Mouse (Mus musculus): ENCODE data around the gene 1700034I23Rik. TPM values are rescaled to one million over a fixed set of nuclear protein-coding genes. Genes with fewer than 3 reads are reported as not detected.
"Not testable (repeated sequence)": the region's sequence is repeated elsewhere in the genome, so short reads cannot be mapped to it uniquely, and the experiment has no call there.

Gene 1700034I23Rik
- not detected in 2 replicates for total RNA-seq (2017)

DNA sequence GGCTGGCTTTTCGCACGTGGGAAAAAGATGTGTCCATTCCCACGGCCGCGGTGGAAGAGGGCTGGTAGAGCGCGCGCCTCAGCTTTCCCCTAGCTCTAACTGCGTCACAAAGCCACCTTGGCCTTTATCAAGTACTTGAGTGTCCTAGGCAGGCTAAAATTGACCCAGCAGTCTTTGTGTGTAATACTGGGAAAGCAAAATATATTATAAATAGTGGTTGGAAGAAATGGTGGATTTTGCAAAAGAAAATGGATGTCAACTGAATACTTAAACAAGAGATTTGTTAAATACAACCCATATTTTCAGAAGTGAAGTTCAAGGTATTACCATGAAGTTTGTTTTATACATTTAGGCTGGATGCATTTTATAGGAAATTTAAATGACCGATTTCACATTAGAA is at the start of gene 1700034I23Rik:
Gene 1700034I23Rik, minus strand, starts transcription at position 101 of the 400 bp plus-strand sequence.
- ATAC-seq (replicated peaks in 1 of 2; ENCODE audit: insufficient read depth in 1 of 2, low FRiP score in 2 of 2, low TSS enrichment in 1 of 2, low read depth in 1 of 2, poor library complexity in 2 of 2, severe bottlenecking in 2 of 2): not testable (repeated sequence)

DNA sequence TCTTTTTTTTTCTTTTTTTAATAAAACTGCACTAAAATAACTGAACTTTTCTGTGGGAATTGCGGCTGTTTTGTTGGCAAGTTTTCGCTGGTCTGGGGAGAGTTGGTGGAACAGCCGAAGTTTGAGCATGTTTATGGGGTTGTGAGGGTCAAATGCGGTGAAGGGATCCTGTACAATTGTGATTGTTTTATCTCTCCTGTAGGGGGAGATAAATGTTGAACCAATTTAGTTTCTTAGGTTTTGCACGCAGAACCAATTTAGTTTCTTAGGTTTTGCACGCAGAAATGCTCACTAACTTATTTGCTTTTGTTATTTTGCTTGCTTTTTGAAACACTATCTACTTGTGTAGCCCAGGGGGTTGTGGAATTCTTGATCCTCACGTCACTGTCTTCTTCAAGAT is 49.0 kb upstream of the 1700034I23Rik start:
- ATAC-seq (replicated peaks in 1 of 2; ENCODE audit: insufficient read depth in 1 of 2, low FRiP score in 2 of 2, low TSS enrichment in 1 of 2, low read depth in 1 of 2, poor library complexity in 2 of 2, severe bottlenecking in 2 of 2): no peak

DNA sequence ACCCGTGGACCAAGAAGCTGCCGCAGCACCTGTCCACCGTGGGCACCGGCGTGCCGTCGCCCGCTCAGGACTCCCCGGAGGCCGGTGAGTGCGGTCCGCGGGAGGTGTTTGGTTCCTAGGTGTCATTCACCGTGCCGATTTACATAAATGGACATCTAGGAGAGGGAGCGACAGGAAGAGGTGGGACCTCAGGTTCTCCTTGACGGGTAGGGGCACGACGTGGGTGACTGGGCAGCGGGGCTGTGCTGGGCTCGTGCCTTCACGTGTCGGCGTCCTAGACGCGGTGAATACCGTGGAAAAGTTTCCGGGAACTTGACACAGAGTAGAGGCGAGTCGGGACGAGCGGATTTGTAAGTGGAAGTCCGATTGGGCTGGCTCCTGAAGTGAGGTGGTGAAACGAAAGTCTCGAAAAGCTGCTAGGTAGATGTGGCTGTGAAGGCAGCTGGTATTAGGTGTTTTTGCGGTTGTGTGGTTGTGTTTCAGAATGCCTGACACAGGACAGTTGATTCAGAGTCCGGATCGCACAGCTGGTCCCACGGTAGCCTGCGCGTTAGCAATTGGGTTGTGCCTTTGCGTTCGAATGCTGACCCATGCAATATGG is 48.4 kb upstream of the 1700034I23Rik start:
- ATAC-seq (replicated peaks in 1 of 2; ENCODE audit: insufficient read depth in 1 of 2, low FRiP score in 2 of 2, low TSS enrichment in 1 of 2, low read depth in 1 of 2, poor library complexity in 2 of 2, severe bottlenecking in 2 of 2): peak; percentile 13 to 26; a peak in 3 of 4 replicates

DNA sequence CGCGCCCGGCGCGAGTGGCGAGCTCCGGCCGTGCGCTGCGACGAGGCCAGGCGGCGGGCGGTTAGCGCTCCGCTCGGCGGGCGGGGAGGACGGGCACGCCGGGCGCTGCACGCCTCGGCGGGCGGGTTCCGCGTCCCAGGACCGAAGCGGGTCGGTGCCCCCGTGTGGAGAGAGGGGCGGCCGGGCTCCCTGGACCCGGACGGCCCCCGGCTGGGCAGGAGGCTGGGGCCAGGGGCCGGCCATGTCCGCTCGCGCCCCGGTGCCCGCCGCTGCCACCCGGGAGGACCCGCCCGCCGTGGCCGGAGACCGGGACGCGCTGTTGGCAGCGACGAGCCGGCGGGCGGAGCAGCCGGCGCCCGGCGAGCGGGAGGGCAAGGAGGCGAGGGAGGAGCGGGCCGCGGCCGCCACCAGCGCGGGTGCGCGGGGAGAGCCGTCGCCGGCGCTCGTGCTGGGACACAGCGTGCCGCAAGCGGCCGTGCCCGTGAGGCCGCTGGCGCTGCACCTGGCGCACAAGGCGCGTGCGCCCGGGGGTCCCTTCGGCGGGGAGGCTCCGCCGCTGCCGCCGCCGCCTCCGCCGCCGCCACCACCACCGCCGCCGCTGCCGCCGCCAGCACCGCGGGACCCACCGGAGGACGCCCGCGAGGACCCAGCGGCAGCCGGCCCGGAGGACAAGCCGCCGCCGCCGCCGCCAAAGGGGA is 47.7 kb upstream of the 1700034I23Rik start:
- ATAC-seq (replicated peaks in 1 of 2; ENCODE audit: insufficient read depth in 1 of 2, low FRiP score in 2 of 2, low TSS enrichment in 1 of 2, low read depth in 1 of 2, poor library complexity in 2 of 2, severe bottlenecking in 2 of 2): no peak

GRCm38 (mm10) chr3:40949170-40949902 is 47.0 kb upstream of the 1700034I23Rik start, which contains the start of gene Larp1b:
Gene Larp1b (plus strand): TSS chr3:40949828.
- peak; percentile 92 to 94 for ATAC-seq (replicated peaks in 1 of 2; ENCODE audit: insufficient read depth in 1 of 2, low FRiP score in 2 of 2, low TSS enrichment in 1 of 2, low read depth in 1 of 2, poor library complexity in 2 of 2, severe bottlenecking in 2 of 2)

DNA sequence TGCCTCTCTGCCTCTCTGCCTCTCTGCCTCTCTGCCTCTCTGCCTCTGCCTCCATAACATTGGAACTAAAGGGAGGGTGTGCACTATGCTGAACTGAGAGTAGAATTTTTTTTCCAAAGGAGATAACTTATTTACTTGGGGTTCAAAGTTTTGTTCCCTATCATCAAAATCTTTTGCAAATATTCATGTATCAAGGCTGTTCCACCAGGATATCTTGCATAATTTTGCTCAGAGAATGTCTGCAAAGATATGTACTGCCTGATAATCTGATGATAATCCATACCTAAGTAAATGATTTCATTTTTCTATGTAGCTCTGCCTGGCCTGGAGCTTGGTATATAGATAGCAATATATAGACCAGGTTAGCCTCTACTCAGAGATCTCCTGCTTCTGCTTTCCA is 36.7 kb upstream of the 1700034I23Rik start:
- ATAC-seq (replicated peaks in 1 of 2; ENCODE audit: insufficient read depth in 1 of 2, low FRiP score in 2 of 2, low TSS enrichment in 1 of 2, low read depth in 1 of 2, poor library complexity in 2 of 2, severe bottlenecking in 2 of 2): no peak

DNA sequence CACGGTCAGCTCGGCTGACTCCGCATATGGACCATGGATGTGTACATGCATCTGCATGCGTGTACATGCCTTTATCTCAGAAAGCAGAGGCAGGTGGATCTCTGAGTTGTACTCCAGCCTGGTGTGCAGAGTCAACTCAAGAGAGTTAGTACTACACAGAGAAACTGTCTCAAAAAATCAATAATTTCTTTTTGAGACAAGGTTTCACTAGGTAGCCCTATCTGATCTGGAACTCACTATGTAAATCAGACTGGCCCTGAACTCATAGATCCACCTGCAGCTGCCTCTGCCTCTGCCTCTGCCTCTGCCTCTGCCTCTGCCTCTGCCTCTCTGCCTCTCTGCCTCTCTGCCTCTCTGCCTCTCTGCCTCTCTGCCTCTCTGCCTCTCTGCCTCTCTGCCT is 36.2 kb upstream of the 1700034I23Rik start:
- ATAC-seq (replicated peaks in 1 of 2; ENCODE audit: insufficient read depth in 1 of 2, low FRiP score in 2 of 2, low TSS enrichment in 1 of 2, low read depth in 1 of 2, poor library complexity in 2 of 2, severe bottlenecking in 2 of 2): no peak

- ATAC-seq (replicated peaks in 1 of 2; ENCODE audit: insufficient read depth in 1 of 2, low FRiP score in 2 of 2, low TSS enrichment in 1 of 2, low read depth in 1 of 2, poor library complexity in 2 of 2, severe bottlenecking in 2 of 2): no peak
Observed at GRCm38 (mm10) chr3:40938189-40938588, 35.8 kb upstream of the 1700034I23Rik start.

DNA sequence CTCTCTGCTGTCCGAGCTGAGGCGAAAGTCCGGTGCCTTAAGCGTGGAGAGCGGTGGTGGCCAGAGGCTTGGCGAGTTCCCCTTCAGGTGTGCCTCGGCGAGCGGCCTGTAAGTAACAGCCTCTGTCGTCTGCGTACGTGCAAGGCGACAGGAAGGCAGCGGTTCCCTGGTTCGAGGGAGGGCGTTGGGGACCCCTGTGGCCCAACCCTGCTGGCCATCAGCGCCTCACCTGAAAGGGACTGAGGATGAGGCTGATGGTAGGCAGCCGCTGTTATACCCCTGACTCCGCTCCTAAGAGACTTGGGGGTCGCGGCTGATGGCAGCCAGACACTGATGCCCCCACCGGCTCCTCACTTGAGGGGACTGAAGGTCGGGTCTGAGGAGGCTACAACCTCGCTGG is 8.0 kb downstream of the 1700034I23Rik start:
- peak; percentile 25 to 69; a peak in 3 of 4 replicates for ATAC-seq (replicated peaks in 1 of 2; ENCODE audit: insufficient read depth in 1 of 2, low FRiP score in 2 of 2, low TSS enrichment in 1 of 2, low read depth in 1 of 2, poor library complexity in 2 of 2, severe bottlenecking in 2 of 2)

DNA sequence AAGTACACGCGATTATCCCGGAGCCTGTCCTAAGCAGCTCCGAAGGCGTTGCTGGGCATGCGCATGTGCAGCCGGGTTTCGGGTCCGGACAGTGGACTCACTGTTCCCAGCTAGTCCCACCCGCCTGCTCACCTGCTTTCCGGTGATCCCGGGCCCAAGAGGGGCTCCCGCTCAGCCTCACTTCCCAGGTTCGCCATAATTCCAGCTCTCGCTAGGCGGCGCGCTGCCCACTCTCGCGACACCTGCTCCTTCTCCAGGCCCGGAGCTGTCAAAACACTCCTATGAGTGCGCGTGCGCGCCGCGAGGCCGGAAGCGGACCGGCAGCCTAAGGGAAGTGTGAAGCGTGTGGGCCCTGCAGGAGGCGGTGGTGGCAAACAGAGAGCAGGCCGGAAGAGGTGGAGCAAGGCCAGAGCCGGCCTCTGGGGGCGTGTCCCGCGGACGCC is 8.5 kb downstream of the 1700034I23Rik start:
- peak; percentile 97 to 98 for ATAC-seq (replicated peaks in 1 of 2; ENCODE audit: insufficient read depth in 1 of 2, low FRiP score in 2 of 2, low TSS enrichment in 1 of 2, low read depth in 1 of 2, poor library complexity in 2 of 2, severe bottlenecking in 2 of 2)

DNA sequence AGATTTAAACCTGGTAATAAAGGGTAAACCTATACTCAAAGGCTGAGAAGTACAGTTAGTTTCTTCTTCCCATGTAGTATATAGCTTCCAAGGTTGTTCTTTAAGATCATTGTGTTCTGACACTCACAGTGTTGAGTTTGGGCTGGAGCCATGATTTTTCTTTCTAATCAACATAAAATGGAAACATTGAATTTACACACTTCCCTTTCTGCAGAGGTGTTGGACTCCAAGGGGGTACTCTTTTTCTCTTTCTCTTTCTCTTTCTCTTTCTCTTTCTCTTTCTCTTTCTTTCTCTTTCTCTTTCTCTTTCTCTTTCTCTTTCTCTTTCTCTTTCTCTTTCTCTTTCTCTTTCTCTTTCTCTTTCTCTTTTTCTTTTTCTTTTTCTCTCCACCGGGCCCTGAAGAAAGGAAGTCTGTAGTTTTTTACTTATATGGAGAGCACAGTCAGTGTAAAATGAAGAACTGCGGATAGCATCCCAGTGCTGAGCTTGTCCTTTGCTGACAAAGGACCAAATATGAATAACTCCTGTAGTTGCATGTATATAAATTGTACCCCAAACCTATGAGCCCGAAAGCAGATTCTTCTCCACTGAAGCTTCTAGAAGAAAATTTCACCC is 49.1 kb downstream of the 1700034I23Rik start:
- ATAC-seq (replicated peaks in 1 of 2; ENCODE audit: insufficient read depth in 1 of 2, low FRiP score in 2 of 2, low TSS enrichment in 1 of 2, low read depth in 1 of 2, poor library complexity in 2 of 2, severe bottlenecking in 2 of 2): not testable (repeated sequence)

Other genes with a start within 250 kb of the 1700034I23Rik start
- gene Slc25a31, start 193.7 kb downstream of the 1700034I23Rik start, total RNA-seq (2017): not detected in 2 replicates
- gene Hspa4l, start 158.0 kb downstream of the 1700034I23Rik start, total RNA-seq (2017): 41.6 and 49.2 TPM in 2 replicates
- 59.2 and 60.2 TPM in 2 replicates for gene Plk4, start 102.5 kb downstream of the 1700034I23Rik start, total RNA-seq (2017)
- gene Mfsd8, start 55.7 kb downstream of the 1700034I23Rik start, total RNA-seq (2017): 5.4 and 8.9 TPM in 2 replicates
- 10.9 and 13.2 TPM in 2 replicates for gene Abhd18, start 55.6 kb downstream of the 1700034I23Rik start, total RNA-seq (2017)
- gene Larp1b, start 47.3 kb upstream of the 1700034I23Rik start, total RNA-seq (2017): 18.8 and 20.3 TPM in 2 replicates
- gene Pgrmc2, start 180.5 kb upstream of the 1700034I23Rik start, total RNA-seq (2017): 16.5 and 17.0 TPM in 2 replicates